Mouse (Mus musculus) layer of hippocampus, adult 9-11 months (tissue): Measurements from ENCODE around the gene Myo5c.

Experiments used
- DNase-seq: peaks from one replicate; pipeline ENCODE4 v3.0.0; 2022

Myo5c gene

GRCm38 (mm10) chr9:75334440-75334839 is 102.6 kb downstream of the Myo5c start:
- DNase-seq, result no peak

- DNase-seq, result peak; percentile 87
Measured at GRCm38 (mm10) chr9:75338016-75338415, 106.2 kb downstream of the Myo5c start.

- no peak for DNase-seq
Measured at GRCm38 (mm10) chr9:75342433-75342832, 110.6 kb downstream of the Myo5c start.

- no peak for DNase-seq
Measured at GRCm38 (mm10) chr9:75347458-75347857, 115.6 kb downstream of the Myo5c start, which contains the start of gene Bcl2l10. TSS of gene Bcl2l10 (plus strand) at chr9:75347758.

- DNase-seq, result no peak
Measured at GRCm38 (mm10) chr9:75348066-75348465, 116.2 kb downstream of the Myo5c start.

GRCm38 (mm10) chr9:75348641-75349040 is 116.8 kb downstream of the Myo5c start:
- DNase-seq, result no peak

- no peak for DNase-seq
Measured at GRCm38 (mm10) chr9:75353094-75353493, 121.3 kb downstream of the Myo5c start.
